Comparison of ENCODE assay signal across 18 mouse cellular contexts in the genomic region with DNA sequence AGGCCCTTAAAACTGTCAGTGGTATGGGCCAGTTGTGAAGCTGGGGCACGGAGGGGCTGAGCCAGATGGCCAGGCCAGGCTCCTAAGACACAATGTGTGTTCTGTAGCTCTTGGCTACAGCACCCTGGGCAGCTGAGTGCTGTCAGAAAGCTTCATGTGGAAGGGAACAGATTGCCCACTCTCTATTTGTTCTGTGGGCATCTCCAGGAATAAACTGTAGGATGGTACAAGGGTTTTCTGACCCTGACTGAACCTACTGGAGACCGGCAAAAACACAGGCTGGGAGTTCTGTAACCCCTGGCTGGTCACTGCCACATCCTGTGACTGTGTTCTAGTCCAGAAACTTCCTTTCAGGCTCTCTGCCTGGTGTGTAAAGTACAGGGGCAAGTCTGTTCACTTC. TPM values are rescaled to one million over a fixed set of nuclear protein-coding genes. Genes with fewer than 3 reads are reported as not detected.
A peak's percentile ranks its signal among the peaks of the same experiment; 100 is the strongest.
DNase-seq lines count a peak whose midpoint lies in the region; ATAC-seq and TF ChIP-seq lines count a peak whose summit lies in the region.
"Had no signal": no experiment of that assay in that cellular context is flagged by ENCODE, and none has a peak within 500 bp of the region (broad histone marks: within the 10 kb centered on the region; RNA-seq: fewer than 3 reads in every experiment).

No protein-coding gene starts in this region.

- H3K4me3 ChIP-seq in forebrain, postnatal 0 days (ENCODE audit: low read depth, low read length), result no peak overlapping the region
- H3K4me3 ChIP-seq in forebrain, embryonic 14.5 days (ENCODE audit: low read depth, low read length), result no peak overlapping the region
- H3K4me3 ChIP-seq in layer of hippocampus, adult 2 months, result no peak overlapping the region
- no peak overlapping the region for H3K4me3 ChIP-seq in thymus, adult 2 months (ENCODE audit: control insufficient read depth, insufficient read depth, low read length)
- H3K4me3 ChIP-seq: embryonic facial prominence, embryonic 10.5 days; erythroblast, embryonic 14.5 days; forebrain, embryonic 15.5 days; neural tube, embryonic 12.5 days had no signal

- H3K4me1 ChIP-seq in forebrain, postnatal 0 days (ENCODE audit: insufficient read depth), result peaks cover 6% of the 10 kb centered on the region; the same call in 1 of the 2 replicates
- 0 out of 2 replicates have a peak, but pooled peaks cover 3% of the 10 kb centered on the region for H3K4me1 ChIP-seq in forebrain, embryonic 14.5 days (ENCODE audit: control insufficient read depth, insufficient read depth, low read length)
- 0 out of 2 replicates have a peak, but pooled peaks cover 2% of the 10 kb centered on the region for H3K4me1 ChIP-seq in thymus, adult 2 months (replicated peaks; ENCODE audit: control insufficient read depth, insufficient read depth, low read length)
- H3K4me1 ChIP-seq: embryonic facial prominence, embryonic 10.5 days; neural tube, embryonic 12.5 days had no signal

- H3K9ac ChIP-seq in forebrain, postnatal 0 days, result no peak overlapping the region
- no peak overlapping the region for H3K9ac ChIP-seq in forebrain, embryonic 14.5 days (ENCODE audit: low read length)
- H3K9ac ChIP-seq: forebrain, embryonic 15.5 days; hindbrain, embryonic 14.5 days; liver, postnatal 0 days; neural tube, embryonic 12.5 days had no signal

- WGBS in forebrain, postnatal 0 days, result 64% methylated on average over 2 of the region's 2 CpGs
- WGBS in forebrain, embryonic 14.5 days, result 86% methylated on average over 2 of the region's 2 CpGs
- 78% methylated on average over 2 of the region's 2 CpGs for WGBS in thymus, adult 2 months

- no peaks in the 10 kb centered on the region for H3K36me3 ChIP-seq in forebrain, postnatal 0 days (ENCODE audit: insufficient read depth)
- H3K36me3 ChIP-seq in forebrain, embryonic 14.5 days (ENCODE audit: control insufficient read depth, insufficient read depth, low read length), result no peaks in the 10 kb centered on the region
- no peaks in the 10 kb centered on the region for H3K36me3 ChIP-seq in thymus, adult 2 months (ENCODE audit: control insufficient read depth, insufficient read depth, low read length)
- H3K36me3 ChIP-seq: embryonic facial prominence, embryonic 10.5 days; forebrain, embryonic 15.5 days; neural tube, embryonic 12.5 days had no signal

- TF ChIP-seq CTCF in forebrain, postnatal 0 days (IDR thresholded peaks at IDR 0.05; ENCODE audit: low read depth), result no peak
- TF ChIP-seq CTCF in layer of hippocampus, adult 2 months (conservative IDR thresholded peaks at IDR 0.05), result no peak
- no peak for TF ChIP-seq CTCF in thymus, adult 2 months (IDR thresholded peaks at IDR 0.05; ENCODE audit: borderline replicate concordance, control insufficient read depth, extremely low read depth, insufficient read depth, low read length, poor library complexity)

- ATAC-seq in forebrain, postnatal 0 days, result peak; percentile 67
- no peak for ATAC-seq in forebrain, embryonic 14.5 days
- ATAC-seq in cerebellum, adult (ENCODE audit: insufficient number of reproducible peaks, low FRiP score, low TSS enrichment), result peak; percentile 64
- ATAC-seq: forebrain, embryonic 15.5 days; liver, postnatal 0 days had no signal

- no peak overlapping the region for H3K27ac ChIP-seq in forebrain, postnatal 0 days (ENCODE audit: low read depth, low read length)
- no peak overlapping the region for H3K27ac ChIP-seq in forebrain, embryonic 14.5 days (ENCODE audit: low read depth, low read length)
- H3K27ac ChIP-seq in layer of hippocampus, adult 2 months, result peak overlapping the region; percentile 86
- no peak overlapping the region for H3K27ac ChIP-seq in thymus, adult 2 months (ENCODE audit: control insufficient read depth, insufficient read depth, low read length)
- H3K27ac ChIP-seq: embryonic facial prominence, embryonic 10.5 days; forebrain, embryonic 15.5 days; hindbrain, embryonic 14.5 days; neural tube, embryonic 12.5 days had no signal

- no peaks in the 10 kb centered on the region for H3K9me3 ChIP-seq in forebrain, postnatal 0 days (ENCODE audit: low read length)
- no peaks in the 10 kb centered on the region for H3K9me3 ChIP-seq in forebrain, embryonic 14.5 days (replicated peaks; ENCODE audit: control insufficient read depth, low read length)
- H3K9me3 ChIP-seq: forebrain, embryonic 15.5 days; neural tube, embryonic 12.5 days had no signal

- no peak overlapping the region for H3K4me2 ChIP-seq in forebrain, postnatal 0 days (ENCODE audit: low read depth)
- no peak overlapping the region for H3K4me2 ChIP-seq in forebrain, embryonic 14.5 days (ENCODE audit: low read length)
- H3K4me2 ChIP-seq: forebrain, embryonic 15.5 days; hindbrain, embryonic 14.5 days; neural tube, embryonic 12.5 days had no signal

- no peak for TF ChIP-seq POLR2A in thymus, adult 2 months (IDR thresholded peaks at IDR 0.05; ENCODE audit: control insufficient read depth, extremely low read depth, insufficient read depth, low read length, poor library complexity)

- DNase-seq in forebrain, postnatal 0 days, result no peak
- DNase-seq in forebrain, embryonic 14.5 days (ENCODE audit: low spot score), result no peak
- DNase-seq in layer of hippocampus, adult 2 months (ENCODE audit: low spot score in 2 of 2), result no peak
- no peak for DNase-seq in layer of hippocampus, adult 8-10 months (ENCODE audit: low spot score in 2 of 2)
- peak; percentile 76 to 85 for DNase-seq in cerebellum, postnatal 10 days
- DNase-seq in thymus, adult 2 months, result no peak
- DNase-seq in gastrocnemius, postnatal 10 days, result no peak
- DNase-seq: gastrocnemius, postnatal 14 days; kidney, adult 2 months; liver; liver, postnatal 0 days; right cerebral cortex, postnatal 25 days had no signal

- no peaks in the 10 kb centered on the region for H3K27me3 ChIP-seq in forebrain, postnatal 0 days (ENCODE audit: insufficient read depth, low read length)
- H3K27me3 ChIP-seq in forebrain, embryonic 14.5 days (replicated peaks; ENCODE audit: control insufficient read depth, insufficient read depth, low read length), result no peaks in the 10 kb centered on the region
- H3K27me3 ChIP-seq in thymus, adult 2 months (ENCODE audit: control insufficient read depth, insufficient read depth, low read length), result no peaks in the 10 kb centered on the region
- H3K27me3 ChIP-seq: forebrain, embryonic 15.5 days; neural tube, embryonic 12.5 days had no signal

RNA-seq across cellular contexts. Expression of a gene that starts 14.6 kb away (rescaled TPM):
- total RNA-seq in forebrain, postnatal 0 days (2014; rRNA removed), result 10.9 and 13.6 TPM in 2 replicates
- 14.4 and 16.3 TPM in 2 replicates for polyA plus RNA-seq in forebrain, postnatal 0 days (2015; fragmentation: Nextera tagmentation; extraction: Ambion mirVana)
- 10.0 and 12.2 TPM in 2 replicates for polyA plus RNA-seq in forebrain, embryonic 14.5 days (2014; fragmentation: Nextera tagmentation; extraction: Ambion mirVana)
- total RNA-seq in layer of hippocampus, adult 2 months (2021), result 10 to 100 TPM; 87.0 to 95.3 TPM
- 100 to 1,000 TPM in 2 of 4 experiments, 10 to 100 TPM in 2; 81.5 to 103 (median 92.5) TPM for total RNA-seq in layer of hippocampus, adult 8-10 months (2022)
- polyA plus RNA-seq in thymus, adult 2 months (2012; rRNA removed), result 17.9 and 19.1 TPM in 2 replicates
- 10 to 100 TPM; 10.6 to 22.1 TPM for total RNA-seq in gastrocnemius, postnatal 10 days (2021)

Comparison
In these comparisons a context has a peak if more than half of its experiments do, and no peak if none do; other contexts are left out.
1. DNase-seq: peak in cerebellum, postnatal 10 days (2 of 2); none in forebrain, postnatal 0 days (single experiment), forebrain, embryonic 14.5 days (single experiment), layer of hippocampus, adult 2 months (0 of 2), layer of hippocampus, adult 8-10 months (0 of 2), thymus, adult 2 months (single experiment) and gastrocnemius, postnatal 10 days (single experiment).